ENCODE assay signal across 10 mouse cellular contexts in genomic region chr2:180271804-180272395, GRCm38 (mm10). TPM values are rescaled to one million over a fixed set of nuclear protein-coding genes. Genes with fewer than 3 reads are reported as not detected.
DNase-seq lines count a peak whose midpoint lies in the region; ATAC-seq and TF ChIP-seq lines count a peak whose summit lies in the region.
"Had no signal": no experiment of that assay in that cellular context is flagged by ENCODE, and none has a peak within 500 bp of the region (broad histone marks: within the 10 kb centered on the region; RNA-seq: fewer than 3 reads in every experiment).

No protein-coding gene starts in this region.

- peaks cover 14% of the 10 kb centered on the region; the same call in 1 of the 2 replicates for H3K36me3 ChIP-seq in kidney, embryonic 14.5 days (ENCODE audit: control insufficient read depth, insufficient read depth, low read length)
- peaks cover 35% of the 10 kb centered on the region for H3K36me3 ChIP-seq in embryonic facial prominence, embryonic 13.5 days
- peaks cover 19% of the 10 kb centered on the region for H3K36me3 ChIP-seq in hindbrain, postnatal 0 days (ENCODE audit: insufficient read depth, low read length)
- H3K36me3 ChIP-seq in midbrain, postnatal 0 days (ENCODE audit: insufficient read depth, low read length): peaks cover 21% of the 10 kb centered on the region; the same call in 1 of the 2 replicates

- H3K27ac ChIP-seq in kidney, embryonic 14.5 days (ENCODE audit: low read depth, low read length): no peak overlapping the region
- H3K27ac ChIP-seq in embryonic facial prominence, embryonic 13.5 days: no peak overlapping the region
- no peak overlapping the region for H3K27ac ChIP-seq in hindbrain, postnatal 0 days
- H3K27ac ChIP-seq in midbrain, postnatal 0 days (ENCODE audit: low read depth, low read length): no peak overlapping the region

- H3K4me2 ChIP-seq in kidney, embryonic 14.5 days (replicated peaks; ENCODE audit: low read depth, low read length): peak overlapping the region; percentile 82
- H3K4me2 ChIP-seq in embryonic facial prominence, embryonic 13.5 days: peak overlapping the region; percentile 92
- peak overlapping the region; percentile 78 for H3K4me2 ChIP-seq in hindbrain, postnatal 0 days (ENCODE audit: low read depth, low read length)
- H3K4me2 ChIP-seq in midbrain, postnatal 0 days (ENCODE audit: low read depth, low read length, poor library complexity, severe bottlenecking): peak overlapping the region; percentile 89

- no peak for ATAC-seq in kidney, embryonic 14.5 days (ENCODE audit: low FRiP score, low TSS enrichment)
- no peak for ATAC-seq in embryonic facial prominence, embryonic 13.5 days (ENCODE audit: insufficient number of reproducible peaks, insufficient read depth, low FRiP score, low TSS enrichment, low read depth)
- ATAC-seq in hindbrain, postnatal 0 days: no peak
- ATAC-seq in midbrain, postnatal 0 days (ENCODE audit: low FRiP score): no peak

- peak overlapping the region; percentile 89; the same call in 1 of the 2 replicates for H3K9ac ChIP-seq in kidney, embryonic 14.5 days (ENCODE audit: low read depth, low read length)
- peak overlapping the region; percentile 96 for H3K9ac ChIP-seq in embryonic facial prominence, embryonic 13.5 days
- H3K9ac ChIP-seq in hindbrain, postnatal 0 days (replicated peaks; ENCODE audit: low read length): peak overlapping the region; percentile 80
- H3K9ac ChIP-seq in midbrain, postnatal 0 days (replicated peaks; ENCODE audit: low read length, poor library complexity, severe bottlenecking): peak overlapping the region; percentile 90

- no peak for DNase-seq in kidney, postnatal 14 days
- no peak for DNase-seq in hindbrain, postnatal 0 days (ENCODE audit: low spot score)
- DNase-seq in midbrain, postnatal 0 days (ENCODE audit: low spot score): no peak
- DNase-seq in layer of hippocampus, adult 8-10 months (ENCODE audit: low spot score in 2 of 2): no peak
- DNase-seq in gastrocnemius, postnatal 14 days: no peak
- no peak for DNase-seq in frontal cortex, postnatal 10 days (ENCODE audit: low spot score in 2 of 2)

- no peaks in the 10 kb centered on the region for H3K27me3 ChIP-seq in kidney, embryonic 14.5 days (ENCODE audit: control insufficient read depth, insufficient read depth, low read length)
- H3K27me3 ChIP-seq in embryonic facial prominence, embryonic 13.5 days: peaks cover 5% of the 10 kb centered on the region; the same call in 1 of the 2 replicates
- no peaks in the 10 kb centered on the region for H3K27me3 ChIP-seq in hindbrain, postnatal 0 days (ENCODE audit: insufficient read depth, low read length)
- H3K27me3 ChIP-seq in midbrain, postnatal 0 days (ENCODE audit: insufficient read depth, low read length): no peaks in the 10 kb centered on the region

- peaks cover 20% of the 10 kb centered on the region; the same call in 1 of the 2 replicates for H3K4me1 ChIP-seq in kidney, embryonic 14.5 days (ENCODE audit: control insufficient read depth, insufficient read depth, low read length)
- H3K4me1 ChIP-seq in embryonic facial prominence, embryonic 13.5 days: peaks cover 34% of the 10 kb centered on the region
- H3K4me1 ChIP-seq in hindbrain, postnatal 0 days (ENCODE audit: insufficient read depth, low read length): peaks cover 12% of the 10 kb centered on the region
- H3K4me1 ChIP-seq in midbrain, postnatal 0 days (ENCODE audit: insufficient read depth, low read length): peaks cover 13% of the 10 kb centered on the region; the same call in 1 of the 2 replicates

- 72% methylated on average over 5 of the region's 5 CpGs for WGBS in kidney, embryonic 14.5 days
- WGBS in embryonic facial prominence, embryonic 13.5 days: 65% methylated on average over 5 of the region's 5 CpGs
- 69% methylated on average over 5 of the region's 5 CpGs for WGBS in hindbrain, postnatal 0 days
- WGBS in midbrain, postnatal 0 days: 70% methylated on average over 5 of the region's 5 CpGs

- intact Hi-C loops in gastrocnemius, postnatal 14 days (cut with DNase I; ENCODE audit: low total_unique reads): no loop called here

- H3K4me3 ChIP-seq in kidney, embryonic 14.5 days (ENCODE audit: low read length): peak overlapping the region; percentile 76
- peak overlapping the region; percentile 93 for H3K4me3 ChIP-seq in embryonic facial prominence, embryonic 13.5 days
- peak overlapping the region; percentile 61 for H3K4me3 ChIP-seq in hindbrain, postnatal 0 days (ENCODE audit: low read length)
- peak overlapping the region; percentile 81 for H3K4me3 ChIP-seq in midbrain, postnatal 0 days (ENCODE audit: low read depth, low read length)

- no peaks in the 10 kb centered on the region for H3K9me3 ChIP-seq in kidney, embryonic 14.5 days (ENCODE audit: control insufficient read depth, low read length)
- no peaks in the 10 kb centered on the region for H3K9me3 ChIP-seq in embryonic facial prominence, embryonic 13.5 days
- no peaks in the 10 kb centered on the region for H3K9me3 ChIP-seq in hindbrain, postnatal 0 days (ENCODE audit: low read length)
- H3K9me3 ChIP-seq in midbrain, postnatal 0 days (ENCODE audit: low read length): no peaks in the 10 kb centered on the region

- TF ChIP-seq CTCF in hindbrain, postnatal 0 days (IDR thresholded peaks at IDR 0.05; ENCODE audit: low read depth): no peak
- TF ChIP-seq CTCF in midbrain, postnatal 0 days (IDR thresholded peaks at IDR 0.05): no peak

RNA-seq across cellular contexts. Expression of gene Cables2, which starts 1.4 kb away (rescaled TPM):
- 13.3 and 21.1 TPM in 2 replicates for polyA plus RNA-seq in kidney, embryonic 14.5 days (2014; fragmentation: Nextera tagmentation; extraction: Ambion mirVana)
- 11.6 and 14.6 TPM in 2 replicates for polyA plus RNA-seq in embryonic facial prominence, embryonic 13.5 days (2015; fragmentation: Nextera tagmentation; extraction: Ambion mirVana)
- 56.8 and 60.5 TPM in 2 replicates for total RNA-seq in hindbrain, postnatal 0 days (2014; rRNA removed)
- 25.1 and 26.4 TPM in 2 replicates for polyA plus RNA-seq in hindbrain, postnatal 0 days (2015; fragmentation: Nextera tagmentation; extraction: Ambion mirVana)
- total RNA-seq in midbrain, postnatal 0 days (2014; rRNA removed): 59.1 and 67.9 TPM in 2 replicates
- 32.6 and 37.8 TPM in 2 replicates for polyA plus RNA-seq in midbrain, postnatal 0 days (2015; fragmentation: Nextera tagmentation; extraction: Ambion mirVana)
- 10 to 100 TPM; 30.1 to 32.9 (median 31.7) TPM for total RNA-seq in layer of hippocampus, adult 8-10 months (2022)
- 1 to 10 TPM; 6.8 to 9.2 TPM for total RNA-seq in gastrocnemius, postnatal 14 days (2021)

RNA-seq across cellular contexts. Expression of gene Rps21, which starts 14.7 kb away (rescaled TPM):
- polyA plus RNA-seq in kidney, embryonic 14.5 days (2014; fragmentation: Nextera tagmentation; extraction: Ambion mirVana): 730 and 1,037 TPM in 2 replicates
- 653 and 689 TPM in 2 replicates for polyA plus RNA-seq in embryonic facial prominence, embryonic 13.5 days (2015; fragmentation: Nextera tagmentation; extraction: Ambion mirVana)
- total RNA-seq in hindbrain, postnatal 0 days (2014; rRNA removed): 752 and 857 TPM in 2 replicates
- polyA plus RNA-seq in hindbrain, postnatal 0 days (2015; fragmentation: Nextera tagmentation; extraction: Ambion mirVana): 445 and 465 TPM in 2 replicates
- 574 and 749 TPM in 2 replicates for total RNA-seq in midbrain, postnatal 0 days (2014; rRNA removed)
- polyA plus RNA-seq in midbrain, postnatal 0 days (2015; fragmentation: Nextera tagmentation; extraction: Ambion mirVana): 388 and 422 TPM in 2 replicates
- 100 to 1,000 TPM; 566 to 881 (median 750) TPM for total RNA-seq in layer of hippocampus, adult 8-10 months (2022)
- 100 to 1,000 TPM; 456 to 506 TPM for total RNA-seq in gastrocnemius, postnatal 14 days (2021)

RNA-seq across cellular contexts. Expression of gene Rbbp8nl, which starts 17.8 kb away (rescaled TPM):
- 0.37 and 1.1 TPM in 2 replicates for polyA plus RNA-seq in kidney, embryonic 14.5 days (2014; fragmentation: Nextera tagmentation; extraction: Ambion mirVana)
- 1.6 and 1.7 TPM in 2 replicates for polyA plus RNA-seq in embryonic facial prominence, embryonic 13.5 days (2015; fragmentation: Nextera tagmentation; extraction: Ambion mirVana)
- not detected in 2 replicates for total RNA-seq in hindbrain, postnatal 0 days (2014; rRNA removed)
- polyA plus RNA-seq in hindbrain, postnatal 0 days (2015; fragmentation: Nextera tagmentation; extraction: Ambion mirVana): not detected in 2 replicates
- not detected in 2 replicates for total RNA-seq in midbrain, postnatal 0 days (2014; rRNA removed)
- not detected in 2 replicates for polyA plus RNA-seq in midbrain, postnatal 0 days (2015; fragmentation: Nextera tagmentation; extraction: Ambion mirVana)
- total RNA-seq in layer of hippocampus, adult 8-10 months (2022): not detected
- not detected for total RNA-seq in gastrocnemius, postnatal 14 days (2021)
- total RNA-seq: left cerebral cortex, postnatal 25 days had no signal
- polyA plus RNA-seq: spleen, adult 2 months had no signal

RNA-seq across cellular contexts. Expression of gene Lama5, which starts 46.2 kb away (rescaled TPM):
- 43.1 and 54.1 TPM in 2 replicates for polyA plus RNA-seq in kidney, embryonic 14.5 days (2014; fragmentation: Nextera tagmentation; extraction: Ambion mirVana)
- 19.0 and 25.2 TPM in 2 replicates for polyA plus RNA-seq in embryonic facial prominence, embryonic 13.5 days (2015; fragmentation: Nextera tagmentation; extraction: Ambion mirVana)
- 10.3 and 16.5 TPM in 2 replicates for total RNA-seq in hindbrain, postnatal 0 days (2014; rRNA removed)
- polyA plus RNA-seq in hindbrain, postnatal 0 days (2015; fragmentation: Nextera tagmentation; extraction: Ambion mirVana): 2.7 and 3.5 TPM in 2 replicates
- 5.9 and 8.9 TPM in 2 replicates for total RNA-seq in midbrain, postnatal 0 days (2014; rRNA removed)
- 1.8 and 1.9 TPM in 2 replicates for polyA plus RNA-seq in midbrain, postnatal 0 days (2015; fragmentation: Nextera tagmentation; extraction: Ambion mirVana)
- total RNA-seq in layer of hippocampus, adult 8-10 months (2022): 10 to 100 TPM in 2 of 4 experiments, 1 to 10 TPM in 2; 7.6 to 11.7 (median 10.2) TPM
- 10 to 100 TPM; 17.9 to 18.0 TPM for total RNA-seq in gastrocnemius, postnatal 14 days (2021)
